Comparison of ENCODE assay signal across 11 mouse cellular contexts in the genomic region with DNA sequence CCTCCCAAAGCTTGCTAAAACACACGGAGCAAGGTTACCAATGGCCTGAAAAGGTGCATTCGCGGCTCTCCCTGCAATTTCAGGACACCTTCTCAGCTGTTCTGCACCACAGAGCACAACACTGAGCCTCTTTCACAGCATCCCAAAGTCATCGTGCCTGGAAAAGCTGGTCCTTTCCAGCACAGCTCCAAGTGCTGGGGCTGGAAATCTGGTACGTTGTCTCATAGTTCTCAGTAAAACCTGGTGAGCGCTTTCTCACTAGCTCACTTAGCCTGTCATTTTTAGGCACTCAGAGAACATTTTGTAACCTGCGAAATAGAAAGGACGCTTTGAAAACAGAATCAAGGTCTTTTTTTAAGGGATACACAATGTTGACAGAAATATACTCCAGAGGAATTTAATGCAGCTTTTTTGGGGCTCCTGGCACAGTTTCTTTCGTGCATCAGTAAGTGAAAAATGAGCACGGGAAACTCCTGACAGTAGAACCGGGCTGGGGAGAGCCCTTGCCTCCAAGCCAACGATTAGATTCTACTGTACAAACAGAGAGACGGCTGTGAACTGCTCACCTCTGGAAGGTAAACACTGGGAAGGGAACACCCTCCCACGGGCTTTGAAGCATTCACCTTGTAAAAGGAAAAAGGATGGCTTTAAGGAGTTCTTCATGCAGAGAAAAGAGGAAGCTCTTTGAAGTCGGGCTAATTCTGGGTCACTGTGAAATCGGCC.
A peak's percentile ranks its signal among the peaks of the same experiment; 100 is the strongest.
DNase-seq lines count a peak whose midpoint lies in the region; ATAC-seq lines count a peak whose summit lies in the region.
"Had no signal": no experiment of that assay in that cellular context is flagged by ENCODE, and none has a peak within 500 bp of the region (broad histone marks: within the 10 kb centered on the region; RNA-seq: fewer than 3 reads in every experiment).

No protein-coding gene starts in this region.

- peak; percentile 9 for DNase-seq in urinary bladder, postnatal 14 days (ENCODE audit: low spot score)
- DNase-seq in urinary bladder, postnatal 10 days (ENCODE audit: low spot score) = no peak
- DNase-seq in left cerebral cortex, postnatal 36 days (ENCODE audit: low spot score in 2 of 2) = peak; percentile 15 to 18
- DNase-seq in heart, adult 18-20 months = no peak
- DNase-seq in cerebellum, adult 8-10 months = no peak
- DNase-seq in testis, postnatal 14 days (ENCODE audit: low spot score) = no peak
- DNase-seq: adrenal gland, postnatal 36 days had no signal

- no peaks in the 10 kb centered on the region for H3K4me1 ChIP-seq in intestine, embryonic 15.5 days (replicated peaks)
- no peaks in the 10 kb centered on the region for H3K4me1 ChIP-seq in intestine, embryonic 16.5 days (ENCODE audit: control insufficient read depth, insufficient read depth, low read length)
- H3K4me1 ChIP-seq: limb, embryonic 15.5 days had no signal

- no peak for ATAC-seq in intestine, embryonic 15.5 days
- ATAC-seq in intestine, embryonic 16.5 days = no peak

- no peak overlapping the region for H3K4me3 ChIP-seq in intestine, embryonic 15.5 days (replicated peaks)
- H3K4me3 ChIP-seq in intestine, embryonic 16.5 days (ENCODE audit: low read length) = no peak overlapping the region
- H3K4me3 ChIP-seq: limb, embryonic 15.5 days had no signal

- H3K36me3 ChIP-seq in intestine, embryonic 15.5 days = no peaks in the 10 kb centered on the region
- H3K36me3 ChIP-seq in intestine, embryonic 16.5 days (ENCODE audit: control insufficient read depth, insufficient read depth, low read length) = no peaks in the 10 kb centered on the region
- H3K36me3 ChIP-seq: G1E; limb, embryonic 15.5 days had no signal

- H3K27ac ChIP-seq in intestine, embryonic 15.5 days = no peak overlapping the region
- no peak overlapping the region for H3K27ac ChIP-seq in intestine, embryonic 16.5 days (ENCODE audit: low read length)
- H3K27ac ChIP-seq: limb, embryonic 15.5 days had no signal

- H3K4me2 ChIP-seq in intestine, embryonic 15.5 days (replicated peaks) = 0 out of 2 replicates have a peak overlapping the region, but pooled peaks have one; percentile 9
- H3K4me2 ChIP-seq in intestine, embryonic 16.5 days (ENCODE audit: low read depth, low read length) = no peak overlapping the region
- H3K4me2 ChIP-seq: limb, embryonic 15.5 days had no signal

- intact Hi-C loops in left cerebral cortex, postnatal 36 days (cut with DNase I) = no loop called here

- 36% methylated on average over 16 of the region's 16 CpGs for WGBS in intestine, embryonic 15.5 days
- WGBS in intestine, embryonic 16.5 days = 36% methylated on average over 16 of the region's 16 CpGs

- no peaks in the 10 kb centered on the region for H3K9me3 ChIP-seq in intestine, embryonic 15.5 days
- no peaks in the 10 kb centered on the region for H3K9me3 ChIP-seq in intestine, embryonic 16.5 days (ENCODE audit: control insufficient read depth, low read length)
- H3K9me3 ChIP-seq: G1E; limb, embryonic 15.5 days had no signal

- H3K9ac ChIP-seq in intestine, embryonic 15.5 days = no peak overlapping the region
- no peak overlapping the region for H3K9ac ChIP-seq in intestine, embryonic 16.5 days (ENCODE audit: low read depth, low read length)
- H3K9ac ChIP-seq: limb, embryonic 15.5 days had no signal

- H3K27me3 ChIP-seq in intestine, embryonic 15.5 days (replicated peaks) = no peaks in the 10 kb centered on the region
- no peaks in the 10 kb centered on the region for H3K27me3 ChIP-seq in intestine, embryonic 16.5 days (replicated peaks; ENCODE audit: control insufficient read depth, insufficient read depth, low read length)
- H3K27me3 ChIP-seq: limb, embryonic 15.5 days had no signal

Comparison
In these comparisons a context has a peak if more than half of its experiments do, and no peak if none do; other contexts are left out.
1. DNase-seq: peak in urinary bladder, postnatal 14 days (single experiment) and left cerebral cortex, postnatal 36 days (2 of 2); none in urinary bladder, postnatal 10 days (single experiment), heart, adult 18-20 months (0 of 2), cerebellum, adult 8-10 months (single experiment) and testis, postnatal 14 days (single experiment).